Mouse (Mus musculus) neural tube, embryonic 12.5 days (tissue): ENCODE data around the gene Arl8a. TPM values are rescaled to one million over a fixed set of nuclear protein-coding genes. Genes with fewer than 3 reads are reported as not detected.

ENCODE experiments used
- ATAC-seq: fragments of 200-750 bp; cut with Nextera tagmentation; 2 replicates; pipeline ENCODE4 v1.8.0; 2017; ENCODE audit warnings: low read depth, mild to moderate bottlenecking, moderate TSS enrichment, moderate library complexity; ENCODE audit not compliant: low FRiP score
- H3K27ac ChIP-seq: fragments of 300-500 bp; sonication (generic); 2 replicates; pipeline ENCODE4 v1.5.1; 2016
- H3K27me3 ChIP-seq: fragments of 300-500 bp; sonication (generic); replicated peaks from 2 replicates; pipeline ENCODE4 v1.6.1; 2016; ENCODE audit warnings: mild to moderate bottlenecking
- H3K36me3 ChIP-seq: fragments of 300-500 bp; sonication (generic); 2 replicates; pipeline ENCODE4 v1.6.1; 2016; ENCODE audit warnings: mild to moderate bottlenecking
- H3K4me1 ChIP-seq: fragments of 300-500 bp; sonication (generic); 2 replicates; pipeline ENCODE4 v1.6.1; 2016
- H3K4me2 ChIP-seq: fragments of 300-500 bp; sonication (generic); replicated peaks from 2 replicates; pipeline ENCODE4 v1.6.1; 2016; ENCODE audit warnings: mild to moderate bottlenecking
- H3K4me3 ChIP-seq: fragments of 300-500 bp; sonication (generic); 2 replicates; pipeline ENCODE4 v1.5.1; 2016
- H3K9ac ChIP-seq: fragments of 300-500 bp; sonication (generic); 2 replicates; pipeline ENCODE4 v1.6.1; 2016; ENCODE audit warnings: mild to moderate bottlenecking
- H3K9me3 ChIP-seq: fragments of 300-500 bp; sonication (generic); 2 replicates; pipeline ENCODE4 v1.6.1; 2016; ENCODE audit warnings: mild to moderate bottlenecking
- WGBS: fragments of 180-500 bp; shearing (Covaris S2); methylation state at CpG from one replicate; pipeline ENCODE4 v1.1.7; 2016; 5-methylcytosine and 5-hydroxymethylcytosine counted together
- polyA plus RNA-seq: library from polyadenylated mRNA; unstranded; fragments of >200 nt; fragmentation: Nextera tagmentation; extraction: Ambion mirVana; gene quantifications from 2 replicates; pipeline ENCODE4 v1.2.1, GENCODE M21; 2016

Gene Arl8a
- polyA plus RNA-seq, 1 experiment from 2014 or later, result 197 TPM

GRCm38 (mm10) chr1:135136500-135136899 lies 10.1 kb upstream of the Arl8a start:
- Histone ChIP-seq H3K36me3 (no peaks in the 10 kb centered on the region), H3K27ac (no peak overlapping the region), H3K4me1 (no peaks in the 10 kb centered on the region), H3K9me3 (no peaks in the 10 kb centered on the region), H3K4me3 (no peak overlapping the region), H3K4me2 (no peak overlapping the region), H3K27me3 (0 out of 2 replicates have a peak, but pooled peaks cover 2% of the 10 kb centered on the region), H3K9ac (no peak overlapping the region)
- ATAC-seq, result peak; percentile 67
- WGBS, result 7% methylated on average over 1 of the region's 1 CpGs

DNA sequence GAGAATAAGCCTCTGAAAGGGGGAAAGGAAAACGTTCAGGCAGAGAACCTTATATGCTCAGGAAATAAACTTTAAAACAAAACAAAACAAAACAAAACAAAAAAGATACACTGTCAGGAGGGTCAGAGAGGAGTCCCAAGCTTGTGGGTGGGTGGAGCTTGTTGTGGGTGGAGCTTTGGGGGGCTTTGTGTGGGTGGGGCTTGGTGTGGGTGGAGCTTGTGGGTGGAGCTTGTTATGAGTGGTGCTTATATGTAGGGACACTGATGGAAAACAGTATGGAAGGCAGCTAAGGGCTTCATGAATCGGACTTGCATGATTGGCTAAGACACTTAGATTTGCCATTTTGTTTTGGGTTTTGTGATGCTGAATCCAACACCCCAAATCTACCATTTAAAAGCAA lies 6.7 kb upstream of the Arl8a start:
- 79% methylated on average over 2 of the region's 2 CpGs for WGBS
- H3K36me3 ChIP-seq, result no peaks in the 10 kb centered on the region
- ATAC-seq, result no peak
- 0 out of 2 replicates have a peak, but pooled peaks cover 7% of the 10 kb centered on the region for H3K27me3 ChIP-seq
- H3K9ac ChIP-seq, result no peak overlapping the region
- no peaks in the 10 kb centered on the region for H3K4me1 ChIP-seq
- H3K9me3 ChIP-seq, result no peaks in the 10 kb centered on the region
- no peak overlapping the region for H3K4me3 ChIP-seq
- no peak overlapping the region for H3K4me2 ChIP-seq
- H3K27ac ChIP-seq, result no peak overlapping the region

- H3K27me3 ChIP-seq, result peaks cover 10% of the 10 kb centered on the region; the same call in 1 of the 2 replicates
- H3K27ac ChIP-seq, result no peak overlapping the region
- no peaks in the 10 kb centered on the region for H3K36me3 ChIP-seq
- no peaks in the 10 kb centered on the region for H3K4me1 ChIP-seq
- H3K4me3 ChIP-seq, result no peak overlapping the region
- no peaks in the 10 kb centered on the region for H3K9me3 ChIP-seq
- ATAC-seq, result no peak
- H3K9ac ChIP-seq, result no peak overlapping the region
- WGBS, result 67% methylated on average over 2 of the region's 2 CpGs
- H3K4me2 ChIP-seq, result no peak overlapping the region
These were observed 4.2 kb upstream of the Arl8a start for GRCm38 (mm10) chr1:135142452-135142851.

- Histone ChIP-seq H3K9me3 (no peaks in the 10 kb centered on the region), H3K4me2 (no peak overlapping the region), H3K27ac (no peak overlapping the region), H3K27me3 (peaks cover 10% of the 10 kb centered on the region; the same call in 1 of the 2 replicates), H3K9ac (no peak overlapping the region), H3K4me1 (peaks cover 13% of the 10 kb centered on the region), H3K4me3 (no peak overlapping the region), H3K36me3 (no peaks in the 10 kb centered on the region)
- WGBS, result 77% methylated on average over 2 of the region's 2 CpGs
- no peak for ATAC-seq
These were observed 2.7 kb upstream of the Arl8a start for GRCm38 (mm10) chr1:135143940-135144339.

GRCm38 (mm10) chr1:135146946-135147701 lies 500 bp downstream of the Arl8a start:
- Histone ChIP-seq H3K4me2 (peak overlapping the region; percentile 82), H3K27ac (peak overlapping the region; percentile 78), H3K36me3 (no peaks in the 10 kb centered on the region; the same call in 1 of the 2 replicates), H3K27me3 (peaks cover 10% of the 10 kb centered on the region; the same call in 1 of the 2 replicates), H3K4me3 (peak overlapping the region; percentile 92), H3K9ac (peak overlapping the region; percentile 91), H3K4me1 (peaks cover 16% of the 10 kb centered on the region), H3K9me3 (no peaks in the 10 kb centered on the region)
- under 1% methylated on average over 69 of the region's 69 CpGs for WGBS
- ATAC-seq, result peak; percentile 77

DNA sequence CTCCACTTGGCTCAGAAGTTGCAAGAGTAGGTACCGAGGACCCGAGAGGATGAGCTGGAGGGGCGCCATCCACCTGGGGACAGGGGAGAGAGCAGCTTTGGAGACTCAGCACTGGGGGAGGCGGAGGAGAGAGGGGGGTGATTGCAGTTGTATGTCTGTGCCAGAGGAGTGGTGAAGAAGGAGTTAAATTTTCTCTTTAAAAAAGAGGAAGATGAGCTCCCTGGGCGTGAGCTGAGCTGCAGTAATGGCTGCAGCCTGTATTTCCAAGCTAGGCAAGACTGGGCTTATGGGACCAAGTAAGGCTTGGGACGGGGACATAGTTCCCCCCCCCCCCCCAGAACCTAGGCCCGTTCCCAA lies 1.1 kb downstream of the Arl8a start:
- peak overlapping the region; percentile 78; the same call in 1 of the 2 replicates for H3K27ac ChIP-seq
- H3K4me2 ChIP-seq, result peak overlapping the region; percentile 82
- peak overlapping the region; percentile 91 for H3K9ac ChIP-seq
- H3K4me1 ChIP-seq, result peaks cover 16% of the 10 kb centered on the region
- peak overlapping the region; percentile 92 for H3K4me3 ChIP-seq
- H3K9me3 ChIP-seq, result no peaks in the 10 kb centered on the region
- 2% methylated on average over 7 of the region's 7 CpGs for WGBS
- H3K27me3 ChIP-seq, result peaks cover 10% of the 10 kb centered on the region; the same call in 1 of the 2 replicates
- ATAC-seq, result no peak; the same call in 1 of the 2 replicates
- H3K36me3 ChIP-seq, result no peaks in the 10 kb centered on the region; the same call in 1 of the 2 replicates

- Histone ChIP-seq H3K36me3 (no peaks in the 10 kb centered on the region; the same call in 1 of the 2 replicates), H3K4me3 (peak overlapping the region; percentile 92), H3K4me2 (peak overlapping the region; percentile 82), H3K27ac (no peak overlapping the region), H3K27me3 (peaks cover 7% of the 10 kb centered on the region; the same call in 1 of the 2 replicates), H3K4me1 (peaks cover 16% of the 10 kb centered on the region), H3K9me3 (no peaks in the 10 kb centered on the region), H3K9ac (peak overlapping the region; percentile 91)
- no peak for ATAC-seq
- 87% methylated on average over 4 of the region's 4 CpGs for WGBS
These were observed 1.9 kb downstream of the Arl8a start for GRCm38 (mm10) chr1:135148476-135148875.

DNA sequence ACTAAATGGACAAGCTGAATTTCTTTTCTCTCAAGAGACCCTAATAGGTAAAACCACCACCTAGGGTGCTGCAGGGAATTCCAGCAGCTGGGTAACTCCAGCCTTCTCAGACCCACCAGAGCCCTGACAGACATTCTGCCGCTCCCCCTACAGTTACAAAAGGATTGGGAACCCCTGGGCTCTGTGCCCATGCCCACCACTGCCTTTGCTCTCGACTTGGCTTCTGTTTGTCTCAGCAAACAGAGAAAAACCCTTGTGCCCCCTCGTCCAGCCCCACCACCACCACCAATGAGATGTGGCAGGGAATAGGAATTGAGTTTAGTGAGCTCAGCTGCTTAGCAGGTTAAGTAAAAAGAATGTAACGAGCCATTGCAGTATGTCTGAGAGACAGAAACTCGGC lies 2.4 kb downstream of the Arl8a start:
- Histone ChIP-seq H3K27ac (no peak overlapping the region), H3K4me1 (peaks cover 18% of the 10 kb centered on the region), H3K4me3 (peak overlapping the region; percentile 11; the same call in 1 of the 2 replicates), H3K9ac (0 out of 2 replicates have a peak overlapping the region, but pooled peaks have one; percentile 91), H3K27me3 (peaks cover 7% of the 10 kb centered on the region; the same call in 1 of the 2 replicates), H3K36me3 (no peaks in the 10 kb centered on the region; the same call in 1 of the 2 replicates), H3K9me3 (no peaks in the 10 kb centered on the region), H3K4me2 (peak overlapping the region; percentile 82)
- WGBS, result 69% methylated on average over 5 of the region's 5 CpGs
- no peak for ATAC-seq

DNA sequence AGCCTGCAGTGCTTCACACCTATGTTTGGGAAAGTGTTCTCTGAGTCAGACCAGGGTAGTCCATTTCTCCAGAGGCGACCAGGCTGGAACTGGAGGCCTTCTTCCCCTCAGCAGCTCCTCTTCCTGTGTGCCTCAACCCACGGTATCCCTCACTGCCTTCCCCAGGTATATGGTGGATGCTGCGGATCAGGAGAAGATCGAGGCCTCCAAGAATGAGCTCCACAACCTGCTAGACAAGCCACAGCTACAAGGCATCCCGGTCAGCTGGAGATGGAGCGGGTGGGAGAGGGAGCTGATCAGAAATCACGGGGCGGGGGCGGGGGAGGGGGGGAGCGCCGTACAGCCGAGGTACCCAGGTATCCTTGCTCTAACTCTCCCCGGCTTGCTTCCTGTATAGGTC lies 7.4 kb downstream of the Arl8a start:
- WGBS, result 27% methylated on average over 13 of the region's 13 CpGs
- H3K4me1 ChIP-seq, result peaks cover 23% of the 10 kb centered on the region
- peak; percentile 35 for ATAC-seq

DNA sequence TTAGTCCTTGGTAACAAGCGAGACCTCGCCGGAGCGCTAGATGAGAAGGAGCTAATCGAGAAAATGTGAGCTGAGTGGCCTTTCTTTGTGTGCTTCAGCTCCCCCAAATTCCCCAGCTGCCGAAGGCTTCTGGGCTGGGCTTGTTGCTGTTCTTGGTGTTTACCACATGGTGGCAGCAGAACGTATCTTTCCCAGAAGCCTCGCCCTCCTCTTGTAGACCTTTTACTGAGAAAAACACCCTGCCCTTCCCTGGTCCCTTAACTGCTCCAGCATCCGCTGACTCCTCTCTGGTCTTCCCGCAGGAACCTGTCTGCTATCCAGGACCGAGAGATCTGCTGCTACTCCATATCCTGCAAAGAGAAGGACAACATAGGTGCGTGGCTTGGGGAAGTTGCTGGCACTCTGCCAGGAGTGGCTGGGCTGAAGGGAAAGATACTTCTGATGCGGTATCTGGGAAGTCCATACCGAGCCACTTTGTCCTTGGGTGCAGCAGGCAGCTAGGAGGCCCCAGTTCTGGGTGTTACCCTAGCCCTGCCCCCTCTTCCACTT lies 7.9 kb downstream of the Arl8a start:
- ATAC-seq, result peak; percentile 49; the same call in 1 of the 2 replicates
- H3K4me2 ChIP-seq, result peak overlapping the region; percentile 53
- WGBS, result 3% methylated on average over 14 of the region's 14 CpGs
- no peaks in the 10 kb centered on the region for H3K27me3 ChIP-seq
- peaks cover 28% of the 10 kb centered on the region for H3K36me3 ChIP-seq
- H3K4me3 ChIP-seq, result peak overlapping the region; percentile 18
- H3K9ac ChIP-seq, result peak overlapping the region; percentile 53; the same call in 1 of the 2 replicates
- peak overlapping the region; percentile 75 for H3K27ac ChIP-seq
- no peaks in the 10 kb centered on the region for H3K9me3 ChIP-seq
- H3K4me1 ChIP-seq, result peaks cover 26% of the 10 kb centered on the region

More for the DNA sequence above, 7.4 kb downstream of the Arl8a start:
- Histone ChIP-seq H3K9ac (peak overlapping the region; percentile 53; the same call in 1 of the 2 replicates), H3K4me3 (peak overlapping the region; percentile 18), H3K27me3 (no peaks in the 10 kb centered on the region), H3K27ac (peak overlapping the region; percentile 75), H3K36me3 (peaks cover 28% of the 10 kb centered on the region), H3K4me2 (peak overlapping the region; percentile 53), H3K9me3 (no peaks in the 10 kb centered on the region)

DNA sequence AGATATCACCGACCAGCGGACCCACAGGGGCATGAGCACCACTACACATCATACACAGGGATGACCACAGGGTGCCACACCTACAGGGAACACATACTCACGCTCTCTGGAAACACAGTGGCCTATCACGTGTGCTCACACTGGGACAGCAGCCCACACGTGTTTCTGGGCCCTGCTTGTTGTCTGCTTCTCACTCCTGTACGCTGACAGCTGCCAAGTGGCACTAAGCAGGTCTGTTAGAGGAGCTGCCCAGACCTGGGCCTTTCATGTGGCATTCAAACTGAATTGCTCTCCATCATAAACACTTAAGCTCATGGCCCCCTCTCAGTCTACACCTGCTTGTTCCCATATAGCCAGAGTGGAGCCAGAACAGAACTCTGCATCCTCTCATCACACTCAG lies 9.7 kb downstream of the Arl8a start:
- ATAC-seq, result no peak
- peaks cover 28% of the 10 kb centered on the region for H3K36me3 ChIP-seq
- no peak overlapping the region for H3K27ac ChIP-seq
- no peak overlapping the region for H3K9ac ChIP-seq
- H3K4me2 ChIP-seq, result no peak overlapping the region
- no peaks in the 10 kb centered on the region for H3K27me3 ChIP-seq
- H3K9me3 ChIP-seq, result no peaks in the 10 kb centered on the region
- WGBS, result 87% methylated on average over 6 of the region's 6 CpGs
- no peak overlapping the region for H3K4me3 ChIP-seq
- peaks cover 26% of the 10 kb centered on the region for H3K4me1 ChIP-seq

DNA sequence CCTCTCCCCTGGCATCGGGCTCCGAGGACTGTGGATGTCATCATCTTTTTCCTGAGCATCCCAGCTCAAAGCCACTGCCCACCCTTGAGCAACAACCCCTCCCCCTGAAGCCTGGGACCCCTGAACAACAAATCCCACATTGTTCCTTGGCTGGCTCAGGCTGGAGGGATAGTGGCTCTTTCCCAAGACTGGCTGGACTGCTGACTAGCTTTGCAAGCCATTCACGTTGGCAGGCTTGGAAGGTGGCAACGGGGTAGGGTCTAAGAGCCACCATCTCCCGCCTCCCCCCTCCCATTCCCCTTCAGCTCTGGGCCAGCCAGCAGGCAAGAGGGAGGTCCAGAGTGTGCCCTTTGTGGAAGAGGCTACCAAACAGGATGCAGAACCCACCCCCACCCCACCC lies 12.0 kb downstream of the Arl8a start:
- WGBS, result 56% methylated on average over 5 of the region's 5 CpGs
- Histone ChIP-seq H3K4me3 (no peak overlapping the region), H3K4me2 (no peak overlapping the region), H3K9me3 (no peaks in the 10 kb centered on the region), H3K27me3 (no peaks in the 10 kb centered on the region), H3K9ac (no peak overlapping the region), H3K4me1 (peaks cover 26% of the 10 kb centered on the region), H3K27ac (no peak overlapping the region), H3K36me3 (peaks cover 28% of the 10 kb centered on the region)
- peak; percentile 46 for ATAC-seq
